Mouse (Mus musculus) hindbrain, embryonic 11.5 days (tissue): ENCODE measurements around the gene Styk1. TPM values are rescaled to one million over a fixed set of nuclear protein-coding genes. Genes with fewer than 3 reads are reported as not detected.

Experiments
- ATAC-seq: fragments of 200-750 bp; cut with Nextera tagmentation; 2 replicates; pipeline ENCODE4 v1.8.0; 2017; ENCODE audit warnings: mild to moderate bottlenecking, moderate TSS enrichment, moderate library complexity; ENCODE audit not compliant: low FRiP score
- DNase-seq: peaks from one replicate; pipeline ENCODE4 v3.0.0-alpha.2; 2015; ENCODE audit warnings: low spot score
- H3K27ac ChIP-seq: fragments of 300-500 bp; sonication (generic); 2 replicates; pipeline ENCODE4 v1.5.1; 2014; ENCODE audit warnings: mild to moderate bottlenecking, low read depth, low read length
- H3K27me3 ChIP-seq: fragments of 300-500 bp; sonication (generic); 2 replicates; pipeline ENCODE4 v1.6.1; 2014; ENCODE audit warnings: mild to moderate bottlenecking, low read length, moderate library complexity, mixed read lengths; ENCODE audit not compliant: control insufficient read depth, insufficient read depth
- H3K36me3 ChIP-seq: fragments of 300-500 bp; sonication (generic); 2 replicates; pipeline ENCODE4 v1.6.1; 2014; ENCODE audit warnings: mild to moderate bottlenecking, low read length, moderate library complexity, mixed read lengths; ENCODE audit not compliant: control insufficient read depth, insufficient read depth
- H3K4me1 ChIP-seq: fragments of 300-500 bp; sonication (generic); replicated peaks from 2 replicates; pipeline ENCODE4 v1.6.1; 2014; ENCODE audit warnings: low read length, mixed read lengths; ENCODE audit not compliant: control insufficient read depth, insufficient read depth
- H3K4me2 ChIP-seq: fragments of 300-500 bp; sonication (generic); replicated peaks from 2 replicates; pipeline ENCODE4 v1.6.1; 2014; ENCODE audit warnings: mild to moderate bottlenecking, low read depth, low read length
- H3K4me3 ChIP-seq: fragments of 300-500 bp; sonication (generic); 2 replicates; pipeline ENCODE4 v1.5.1; 2014; ENCODE audit warnings: low read depth, low read length
- H3K9ac ChIP-seq: fragments of 300-500 bp; sonication (generic); 2 replicates; pipeline ENCODE4 v1.6.1; 2014; ENCODE audit warnings: low read depth, low read length
- H3K9me3 ChIP-seq: fragments of 300-500 bp; sonication (generic); 2 replicates; pipeline ENCODE4 v1.6.1; 2016; ENCODE audit warnings: low read length; ENCODE audit not compliant: control insufficient read depth
- WGBS: fragments of 180-500 bp; shearing (Covaris S2); extraction: QIAGEN DNeasy Blood & Tissue Kit; methylation state at CpG from one replicate; pipeline ENCODE4 v1.1.7; 2014; 5-methylcytosine and 5-hydroxymethylcytosine counted together
- polyA plus RNA-seq: library from polyadenylated mRNA; unstranded; fragments of >200 nt; fragmentation: Nextera tagmentation; extraction: Ambion mirVana; gene quantifications from 2 replicates; pipeline ENCODE4 v1.2.1, GENCODE M21; 2014

The Styk1 gene
- polyA plus RNA-seq, 1 experiment from 2014 or later: 1.1 TPM

DNA sequence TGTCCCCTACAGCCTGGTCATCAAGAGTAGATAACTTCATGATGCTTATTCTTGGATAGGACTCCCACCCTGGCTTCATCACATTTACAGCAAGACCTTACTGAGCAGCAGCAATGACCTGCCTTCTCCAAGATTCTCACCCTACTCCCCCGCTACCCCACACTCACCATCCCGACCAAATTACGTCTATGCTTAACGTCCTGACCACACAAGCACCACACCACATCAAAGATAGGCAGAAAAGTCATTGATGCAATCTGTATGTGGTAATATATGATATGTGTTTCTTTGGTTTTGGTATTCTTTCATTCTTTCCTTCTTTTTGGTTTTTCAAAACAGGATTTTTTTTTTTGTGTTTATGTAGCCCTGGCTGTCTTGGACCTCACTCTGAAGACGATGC, 19.8 kb upstream of the Styk1 start:
- Histone ChIP-seq H3K4me2 (no peak overlapping the region), H3K27ac (no peak overlapping the region), H3K9me3 (no peaks in the 10 kb centered on the region), H3K9ac (no peak overlapping the region), H3K4me3 (no peak overlapping the region), H3K4me1 (no peaks in the 10 kb centered on the region), H3K36me3 (no peaks in the 10 kb centered on the region), H3K27me3 (no peaks in the 10 kb centered on the region)
- no peak for DNase-seq
- WGBS: 95% methylated on average over 5 of the region's 5 CpGs
- ATAC-seq: no peak

GRCm38 (mm10) chr6:131370767-131371166, 17.4 kb upstream of the Styk1 start:
- Histone ChIP-seq H3K36me3 (no peaks in the 10 kb centered on the region), H3K9me3 (no peaks in the 10 kb centered on the region), H3K27me3 (no peaks in the 10 kb centered on the region), H3K27ac (no peak overlapping the region), H3K9ac (no peak overlapping the region), H3K4me2 (no peak overlapping the region), H3K4me3 (no peak overlapping the region), H3K4me1 (no peaks in the 10 kb centered on the region)
- DNase-seq: no peak
- no peak for ATAC-seq
- 91% methylated on average over 5 of the region's 5 CpGs for WGBS

- Histone ChIP-seq H3K27ac (no peak overlapping the region), H3K9ac (no peak overlapping the region), H3K36me3 (no peaks in the 10 kb centered on the region), H3K4me1 (no peaks in the 10 kb centered on the region), H3K27me3 (no peaks in the 10 kb centered on the region), H3K4me2 (no peak overlapping the region), H3K9me3 (no peaks in the 10 kb centered on the region), H3K4me3 (no peak overlapping the region)
- no peak for ATAC-seq
- 79% methylated on average over 8 of the region's 8 CpGs for WGBS
- no peak for DNase-seq
Observed at GRCm38 (mm10) chr6:131369866-131370616, 16.6 kb upstream of the Styk1 start.

- Histone ChIP-seq H3K27me3 (no peaks in the 10 kb centered on the region), H3K9ac (no peak overlapping the region), H3K4me2 (no peak overlapping the region), H3K36me3 (no peaks in the 10 kb centered on the region), H3K9me3 (no peaks in the 10 kb centered on the region), H3K4me3 (no peak overlapping the region), H3K4me1 (no peaks in the 10 kb centered on the region), H3K27ac (no peak overlapping the region)
- ATAC-seq (0 out of 2 replicates have a peak, but pooled peaks have one; percentile 27), DNase-seq (no peak)
- 52% methylated on average over 4 of the region's 4 CpGs for WGBS
Observed at GRCm38 (mm10) chr6:131367101-131367500, 13.7 kb upstream of the Styk1 start.

DNA sequence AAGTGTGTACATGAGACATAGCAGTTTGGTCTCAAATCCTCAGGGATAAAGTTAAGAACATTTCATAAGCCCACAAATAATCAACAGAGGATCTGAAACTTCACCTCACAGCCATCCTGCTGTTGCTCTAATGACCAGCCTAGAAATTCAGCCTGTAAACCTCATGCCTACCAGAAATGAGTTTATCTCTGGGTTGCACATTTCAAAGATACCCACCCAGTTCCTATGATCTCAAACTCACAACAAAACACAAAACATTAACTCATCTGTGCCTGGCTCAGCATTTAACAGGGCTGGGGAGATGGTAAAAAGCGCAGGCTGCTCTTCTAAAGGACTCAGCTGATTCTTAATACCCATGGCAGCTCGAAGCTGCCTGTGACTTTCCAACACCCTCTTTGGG, 11.0 kb upstream of the Styk1 start:
- no peak overlapping the region for H3K9ac ChIP-seq
- no peaks in the 10 kb centered on the region for H3K9me3 ChIP-seq
- no peak overlapping the region for H3K4me3 ChIP-seq
- no peaks in the 10 kb centered on the region for H3K36me3 ChIP-seq
- no peak for DNase-seq
- no peak overlapping the region for H3K4me2 ChIP-seq
- no peaks in the 10 kb centered on the region for H3K27me3 ChIP-seq
- no peak overlapping the region for H3K27ac ChIP-seq
- WGBS: 91% methylated on average over 2 of the region's 2 CpGs
- ATAC-seq: no peak
- H3K4me1 ChIP-seq: no peaks in the 10 kb centered on the region

- no peak overlapping the region for H3K4me3 ChIP-seq
- no peaks in the 10 kb centered on the region for H3K27me3 ChIP-seq
- H3K4me1 ChIP-seq: no peaks in the 10 kb centered on the region
- 90% methylated on average over 7 of the region's 7 CpGs for WGBS
- H3K36me3 ChIP-seq: no peaks in the 10 kb centered on the region
- no peak overlapping the region for H3K27ac ChIP-seq
- no peak overlapping the region for H3K9ac ChIP-seq
- no peaks in the 10 kb centered on the region for H3K9me3 ChIP-seq
- H3K4me2 ChIP-seq: no peak overlapping the region
- no peak for DNase-seq
- no peak for ATAC-seq
Observed at GRCm38 (mm10) chr6:131362987-131363765, 9.8 kb upstream of the Styk1 start.

GRCm38 (mm10) chr6:131360693-131361092, 7.3 kb upstream of the Styk1 start:
- Histone ChIP-seq H3K4me2 (no peak overlapping the region), H3K9ac (no peak overlapping the region), H3K36me3 (no peaks in the 10 kb centered on the region), H3K27ac (no peak overlapping the region), H3K9me3 (no peaks in the 10 kb centered on the region), H3K4me3 (no peak overlapping the region), H3K4me1 (no peaks in the 10 kb centered on the region), H3K27me3 (no peaks in the 10 kb centered on the region)
- DNase-seq: no peak
- WGBS: 75% methylated on average over 5 of the region's 5 CpGs
- peak; percentile 33; the same call in 1 of the 2 replicates for ATAC-seq

- WGBS: 91% methylated on average over 2 of the region's 2 CpGs
- H3K9ac ChIP-seq: no peak overlapping the region
- H3K4me1 ChIP-seq: no peaks in the 10 kb centered on the region
- no peaks in the 10 kb centered on the region for H3K27me3 ChIP-seq
- H3K27ac ChIP-seq: no peak overlapping the region
- H3K4me2 ChIP-seq: no peak overlapping the region
- no peak overlapping the region for H3K4me3 ChIP-seq
- no peaks in the 10 kb centered on the region for H3K36me3 ChIP-seq
- ATAC-seq (no peak), DNase-seq (no peak)
- no peaks in the 10 kb centered on the region for H3K9me3 ChIP-seq
Observed at GRCm38 (mm10) chr6:131359543-131359942, 6.1 kb upstream of the Styk1 start.

GRCm38 (mm10) chr6:131354913-131355312, 1.5 kb upstream of the Styk1 start:
- no peaks in the 10 kb centered on the region for H3K36me3 ChIP-seq
- H3K4me2 ChIP-seq: no peak overlapping the region
- 63% methylated on average over 4 of the region's 4 CpGs for WGBS
- H3K27me3 ChIP-seq: no peaks in the 10 kb centered on the region
- no peak overlapping the region for H3K4me3 ChIP-seq
- no peak for DNase-seq
- no peak overlapping the region for H3K27ac ChIP-seq
- ATAC-seq: no peak
- H3K9me3 ChIP-seq: no peaks in the 10 kb centered on the region
- H3K9ac ChIP-seq: no peak overlapping the region
- H3K4me1 ChIP-seq: no peaks in the 10 kb centered on the region
